Mouse (Mus musculus) myocyte (in vitro differentiated cells): Measurements from ENCODE around the gene Dolpp1. TPM values are rescaled to one million over a fixed set of nuclear protein-coding genes. Genes with fewer than 3 reads are reported as not detected.

Experiments
- H3K27me3 ChIP-seq: one replicate; pipeline ENCODE4 v1.6.1; 2011; ENCODE audit not compliant: control insufficient read depth, insufficient read depth, insufficient read length
- H3K36me3 ChIP-seq: one replicate; pipeline ENCODE4 v1.6.1; 2011; ENCODE audit not compliant: control insufficient read depth, insufficient read depth
- H3K4me2 ChIP-seq: one replicate; pipeline ENCODE4 v1.6.1; 2011; ENCODE audit warnings: low read depth, control low read depth
- H3K4me3 ChIP-seq: one replicate; pipeline ENCODE4 v1.5.1; 2011; ENCODE audit warnings: mild to moderate bottlenecking, control low read depth, moderate library complexity
- H3K79me2 ChIP-seq: one replicate; pipeline ENCODE4 v1.6.1; 2011; ENCODE audit not compliant: control insufficient read depth, insufficient read depth
- H3ac ChIP-seq: one replicate; pipeline ENCODE4 v1.6.1; 2011; ENCODE audit not compliant: control insufficient read depth, insufficient read length
- CEBPB ChIP-seq: IDR thresholded peaks from 2 replicates; pipeline ENCODE4 v1.6.1; 2011; ENCODE audit warnings: mild to moderate bottlenecking, moderate library complexity; ENCODE audit not compliant: poor library complexity, insufficient read depth, severe bottlenecking
- E2F4 ChIP-seq: IDR thresholded peaks from one replicate; pipeline ENCODE4 v1.6.1; 2011; ENCODE audit warnings: mild to moderate bottlenecking, control low read depth, moderate library complexity; ENCODE audit not compliant: insufficient read depth
- MAX ChIP-seq: IDR thresholded peaks from one replicate; pipeline ENCODE4 v1.6.1; 2011; ENCODE audit warnings: low read depth, mild to moderate bottlenecking, control low read depth
- MYOD1 ChIP-seq, 3 experiments: IDR thresholded peaks; one replicate each; pipeline ENCODE4 v1.6.1; 2011; ENCODE audit warnings: control low read depth in 2 of 3, low read depth in 2 of 3, mild to moderate bottlenecking in 2 of 3, moderate library complexity in 1 of 3; ENCODE audit not compliant: insufficient read length in 2 of 3, control insufficient read depth in 1 of 3
- MYOG ChIP-seq, 3 experiments: IDR thresholded peaks; one replicate each; pipeline ENCODE4 v1.6.1; 2011; ENCODE audit warnings: control low read depth in 2 of 3, low read depth in 2 of 3, mild to moderate bottlenecking in 2 of 3; ENCODE audit not compliant: insufficient read length in 2 of 3, control insufficient read depth in 1 of 3, insufficient read depth in 1 of 3
- POLR2A ChIP-seq: IDR thresholded peaks from one replicate; pipeline ENCODE4 v1.6.1; 2011; ENCODE audit warnings: low read depth, mild to moderate bottlenecking, control low read depth, moderate library complexity; ENCODE audit not compliant: insufficient read length
- POLR2AphosphoS2 ChIP-seq: IDR thresholded peaks from one replicate; pipeline ENCODE4 v1.6.1; 2011; ENCODE audit warnings: low read depth, control low read depth; ENCODE audit not compliant: insufficient read length
- REST ChIP-seq: IDR thresholded peaks from one replicate; pipeline ENCODE4 v1.6.1; 2011; ENCODE audit warnings: mild to moderate bottlenecking, control low read depth, moderate library complexity; ENCODE audit not compliant: insufficient read depth, insufficient read length
- SRF ChIP-seq: IDR thresholded peaks from one replicate; pipeline ENCODE4 v1.6.1; 2011; ENCODE audit warnings: low read depth; ENCODE audit not compliant: control insufficient read depth, insufficient read length
- TCF12 ChIP-seq: IDR thresholded peaks from one replicate; pipeline ENCODE4 v1.6.1; 2011; ENCODE audit warnings: mild to moderate bottlenecking, control low read depth; ENCODE audit not compliant: poor library complexity, insufficient read depth, severe bottlenecking
- TCF3 ChIP-seq: IDR thresholded peaks from one replicate; pipeline ENCODE4 v1.6.1; 2011; ENCODE audit warnings: low read depth, control low read depth; ENCODE audit not compliant: insufficient read length
- USF1 ChIP-seq: IDR thresholded peaks from one replicate; pipeline ENCODE4 v1.6.1; 2011; ENCODE audit warnings: low read depth, mild to moderate bottlenecking, control low read depth, moderate library complexity
- polyA plus RNA-seq: library from polyadenylated mRNA; unstranded; fragments of >200 nt; fragmentation: generic; extraction: Trizol; gene quantifications from one replicate; pipeline ENCODE4 v1.2.1, GENCODE M21; 2012; ENCODE audit warnings: missing spikeins

Dolpp1 gene
- polyA plus RNA-seq, 1 experiment, result 15.7 TPM

DNA sequence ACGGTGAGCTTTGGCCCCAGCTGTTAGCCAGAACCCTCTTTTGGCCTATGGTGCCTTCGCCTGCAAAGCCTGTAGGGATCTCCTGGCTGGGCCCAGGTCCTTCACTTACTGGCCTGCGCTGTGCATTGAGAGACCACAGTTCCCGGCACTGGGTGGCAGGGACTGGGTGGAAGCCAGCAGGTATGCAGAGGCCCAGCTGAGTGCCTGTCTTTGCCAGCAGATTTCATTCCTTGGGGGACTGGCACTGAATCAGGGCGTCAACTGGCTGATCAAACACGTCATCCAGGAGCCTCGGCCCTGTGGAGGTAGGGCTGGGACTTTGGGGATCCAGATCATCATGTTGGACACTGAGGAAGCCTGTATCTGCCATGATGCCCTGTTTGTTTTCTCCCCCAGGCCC is 3.7 kb downstream of the Dolpp1 start:
- H3K4me3 ChIP-seq, result no peak overlapping the region

DNA sequence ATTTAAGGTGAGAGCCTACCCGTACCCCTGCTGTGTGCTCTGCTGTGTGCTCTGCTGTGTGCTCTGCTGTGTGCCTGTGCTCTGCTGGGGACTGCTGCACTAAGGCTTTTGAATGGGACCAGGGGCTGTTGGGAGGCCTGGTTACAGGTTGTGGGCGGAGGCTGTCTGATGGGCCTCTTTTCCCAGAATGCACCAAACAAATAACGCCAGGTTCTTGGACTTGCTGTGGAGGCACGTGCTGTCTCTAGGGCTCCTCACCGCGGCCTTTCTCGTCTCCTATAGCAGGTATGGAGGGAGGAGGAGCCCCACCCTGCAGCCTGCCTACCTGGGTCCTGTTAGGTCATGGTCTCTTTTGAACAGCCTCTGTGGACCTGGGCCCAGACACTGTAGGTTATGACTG is 4.2 kb downstream of the Dolpp1 start:
- peaks cover 4% of the 10 kb centered on the region for H3K36me3 ChIP-seq
- TF ChIP-seq POLR2A (no peak), TCF3 (no peak), MYOG (IDR thresholded peaks at IDR 0.05; ENCODE audit: control insufficient read depth in 1 of 3, insufficient read depth in 1 of 3, insufficient read length in 2 of 3, low read depth in 2 of 3) (no peak), POLR2AphosphoS2 (no peak), MYOD1 (IDR thresholded peaks at IDR 0.05; ENCODE audit: control insufficient read depth in 1 of 3, insufficient read length in 2 of 3, low read depth in 2 of 3) (no peak), REST (no peak), E2F4 (no peak), TCF12 (no peak), CEBPB (no peak), MAX (no peak), USF1 (no peak), SRF (no peak)

More for the DNA sequence above, 3.7 kb downstream of the Dolpp1 start:
- TF ChIP-seq USF1 (no peak), MAX (no peak), POLR2A (no peak), MYOG (IDR thresholded peaks at IDR 0.05; ENCODE audit: control insufficient read depth in 1 of 3, insufficient read depth in 1 of 3, insufficient read length in 2 of 3, low read depth in 2 of 3) (no peak), REST (no peak), TCF3 (no peak), MYOD1 (IDR thresholded peaks at IDR 0.05; ENCODE audit: control insufficient read depth in 1 of 3, insufficient read length in 2 of 3, low read depth in 2 of 3) (no peak), POLR2AphosphoS2 (no peak), E2F4 (no peak), CEBPB (no peak), SRF (no peak), TCF12 (no peak)
- H3K79me2 ChIP-seq, result peaks cover 4% of the 10 kb centered on the region
- no peak overlapping the region for H3ac ChIP-seq
- H3K36me3 ChIP-seq, result peaks cover 3% of the 10 kb centered on the region
- no peaks in the 10 kb centered on the region for H3K27me3 ChIP-seq
- no peak overlapping the region for H3K4me2 ChIP-seq

DNA sequence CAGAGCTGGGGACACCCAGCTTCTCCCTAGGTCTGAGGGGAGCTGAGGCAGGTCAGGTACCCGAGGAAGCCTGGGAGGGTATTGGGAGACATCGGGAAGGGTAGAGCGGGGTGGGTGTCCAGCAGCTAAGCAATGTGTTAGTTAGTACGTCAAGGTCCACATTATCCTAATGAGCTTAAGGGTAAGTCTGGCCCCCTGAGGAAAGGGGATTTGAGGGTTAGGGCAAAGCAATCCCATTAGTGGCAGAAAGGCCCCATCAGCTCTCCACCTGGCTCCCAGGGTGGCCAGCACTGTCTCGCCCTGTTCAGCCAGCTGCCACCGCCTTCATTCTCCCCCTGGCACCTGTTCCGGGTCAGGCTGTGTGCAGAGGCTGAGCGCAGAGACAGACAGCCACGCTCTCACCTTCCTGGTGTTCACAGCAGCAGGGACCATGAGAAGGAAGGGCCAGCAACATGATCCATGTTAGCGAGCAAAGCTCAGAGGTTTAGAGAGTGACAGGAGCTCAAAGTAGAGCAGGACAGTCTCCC is 6.0 kb downstream of the Dolpp1 start:
- Histone ChIP-seq H3ac (no peak overlapping the region), H3K4me2 (no peak overlapping the region), H3K36me3 (peaks cover 4% of the 10 kb centered on the region), H3K27me3 (no peaks in the 10 kb centered on the region), H3K79me2 (peaks cover 4% of the 10 kb centered on the region), H3K4me3 (no peak overlapping the region)
- TF ChIP-seq POLR2A, result no peak
- TF ChIP-seq MYOG (IDR thresholded peaks at IDR 0.05; ENCODE audit: control insufficient read depth in 1 of 3, insufficient read depth in 1 of 3, insufficient read length in 2 of 3, low read depth in 2 of 3), result peak in 2 of 3 experiments; percentile 48 to 69
- TF ChIP-seq MYOD1 (IDR thresholded peaks at IDR 0.05; ENCODE audit: control insufficient read depth in 1 of 3, insufficient read length in 2 of 3, low read depth in 2 of 3), result peak in 2 of 3 experiments; percentile 16 to 63

More for the DNA sequence above, 4.2 kb downstream of the Dolpp1 start:
- Histone ChIP-seq H3K4me3 (no peak overlapping the region), H3K79me2 (peaks cover 4% of the 10 kb centered on the region), H3K4me2 (no peak overlapping the region), H3ac (no peak overlapping the region), H3K27me3 (no peaks in the 10 kb centered on the region)

DNA sequence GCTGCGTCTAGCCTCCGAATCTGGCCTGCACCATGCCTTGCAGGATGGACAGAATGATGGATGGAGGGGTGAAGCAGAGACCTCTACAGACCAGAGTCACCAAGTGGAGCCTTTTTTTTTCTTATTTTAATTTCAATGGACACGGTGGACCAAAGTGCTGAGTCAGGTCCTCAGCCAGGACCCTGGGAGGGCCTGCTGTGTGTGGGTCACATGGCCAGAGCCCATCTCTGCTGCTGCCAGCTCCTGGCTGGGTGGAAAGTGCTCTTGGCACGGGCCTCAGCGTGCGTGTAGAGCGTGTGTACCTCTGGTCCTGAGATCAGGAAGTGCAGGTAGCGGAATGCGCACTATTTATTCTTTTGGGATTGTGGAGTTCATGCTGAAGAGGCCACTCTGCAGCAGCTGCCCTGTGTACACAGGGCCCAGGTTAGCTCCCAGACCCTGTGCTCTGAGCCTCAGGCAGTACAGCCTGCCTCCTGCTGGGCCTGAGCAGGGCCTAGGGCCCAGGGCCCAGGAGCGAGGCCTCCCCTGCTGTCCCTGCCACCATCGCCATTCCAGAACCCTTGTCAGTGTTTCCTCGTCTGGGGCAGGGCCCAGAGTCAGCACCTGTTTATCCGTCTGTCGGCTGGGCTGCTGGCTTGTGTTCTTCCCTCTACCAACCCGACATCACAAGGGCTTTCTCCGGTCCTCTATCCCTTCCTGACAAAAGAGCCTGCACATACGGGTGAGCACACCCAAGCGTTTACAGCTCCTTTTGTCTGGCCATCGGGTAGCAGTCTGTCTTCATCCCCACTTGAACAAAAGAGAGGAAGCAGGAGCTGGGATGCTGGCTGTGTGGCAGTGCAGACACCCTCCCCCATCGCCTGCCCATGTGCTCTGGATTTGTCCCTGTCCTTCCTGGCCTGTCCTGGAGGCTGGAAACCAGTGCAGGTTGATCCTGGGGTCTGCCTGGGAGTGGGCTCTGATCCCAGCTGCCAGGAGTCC is 7.4 kb downstream of the Dolpp1 start:
- Histone ChIP-seq H3K79me2 (no peaks in the 10 kb centered on the region), H3K4me2 (no peak overlapping the region), H3ac (no peak overlapping the region), H3K36me3 (peaks cover 4% of the 10 kb centered on the region), H3K4me3 (no peak overlapping the region), H3K27me3 (no peaks in the 10 kb centered on the region)
- TF ChIP-seq E2F4, result no peak
- no peak for TF ChIP-seq USF1
- no peak for TF ChIP-seq POLR2A
- TF ChIP-seq REST, result no peak
- no peak for TF ChIP-seq POLR2AphosphoS2
- no peak for TF ChIP-seq CEBPB
- TF ChIP-seq TCF3, result no peak

DNA sequence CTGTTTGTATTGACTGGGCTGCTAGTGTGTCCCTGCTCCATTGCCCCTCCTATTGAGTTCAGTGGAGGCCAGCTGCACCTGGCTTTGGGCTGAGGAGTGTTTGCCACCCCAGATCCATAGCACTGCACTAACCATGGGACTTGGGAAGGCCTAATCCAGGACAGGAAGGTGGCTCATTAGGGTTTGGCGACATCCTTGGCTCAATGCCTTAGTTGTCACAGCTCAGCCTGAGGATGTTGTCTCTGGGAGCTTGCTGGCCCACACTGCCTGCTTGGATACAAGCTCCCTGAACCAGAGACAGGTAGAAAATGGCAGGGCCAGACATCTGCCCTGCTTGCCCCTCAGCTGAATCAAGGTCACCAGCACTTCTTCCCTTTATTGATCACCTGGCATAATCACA is 9.5 kb downstream of the Dolpp1 start:
- Histone ChIP-seq H3K36me3 (peaks cover 4% of the 10 kb centered on the region), H3ac (no peak overlapping the region), H3K4me3 (no peak overlapping the region), H3K4me2 (no peak overlapping the region), H3K79me2 (no peaks in the 10 kb centered on the region), H3K27me3 (no peaks in the 10 kb centered on the region)
- TF ChIP-seq POLR2AphosphoS2 (peak; percentile 43), REST (no peak), MYOD1 (IDR thresholded peaks at IDR 0.05; ENCODE audit: control insufficient read depth in 1 of 3, insufficient read length in 2 of 3, low read depth in 2 of 3) (no peak)
